Mouse (Mus musculus) embryo, embryonic 11.5 days (tissue): ENCODE measurements around the gene Sept9.
"Not testable (repeated sequence)": the region's sequence is repeated elsewhere in the genome, so short reads cannot be mapped to it uniquely, and the experiment has no call there.

ENCODE experiments used
- DNase-seq: peaks from one replicate; pipeline ENCODE4 v3.0.0-alpha.2; 2012; ENCODE audit warnings: low read depth, low spot score

Sept9 gene

DNA sequence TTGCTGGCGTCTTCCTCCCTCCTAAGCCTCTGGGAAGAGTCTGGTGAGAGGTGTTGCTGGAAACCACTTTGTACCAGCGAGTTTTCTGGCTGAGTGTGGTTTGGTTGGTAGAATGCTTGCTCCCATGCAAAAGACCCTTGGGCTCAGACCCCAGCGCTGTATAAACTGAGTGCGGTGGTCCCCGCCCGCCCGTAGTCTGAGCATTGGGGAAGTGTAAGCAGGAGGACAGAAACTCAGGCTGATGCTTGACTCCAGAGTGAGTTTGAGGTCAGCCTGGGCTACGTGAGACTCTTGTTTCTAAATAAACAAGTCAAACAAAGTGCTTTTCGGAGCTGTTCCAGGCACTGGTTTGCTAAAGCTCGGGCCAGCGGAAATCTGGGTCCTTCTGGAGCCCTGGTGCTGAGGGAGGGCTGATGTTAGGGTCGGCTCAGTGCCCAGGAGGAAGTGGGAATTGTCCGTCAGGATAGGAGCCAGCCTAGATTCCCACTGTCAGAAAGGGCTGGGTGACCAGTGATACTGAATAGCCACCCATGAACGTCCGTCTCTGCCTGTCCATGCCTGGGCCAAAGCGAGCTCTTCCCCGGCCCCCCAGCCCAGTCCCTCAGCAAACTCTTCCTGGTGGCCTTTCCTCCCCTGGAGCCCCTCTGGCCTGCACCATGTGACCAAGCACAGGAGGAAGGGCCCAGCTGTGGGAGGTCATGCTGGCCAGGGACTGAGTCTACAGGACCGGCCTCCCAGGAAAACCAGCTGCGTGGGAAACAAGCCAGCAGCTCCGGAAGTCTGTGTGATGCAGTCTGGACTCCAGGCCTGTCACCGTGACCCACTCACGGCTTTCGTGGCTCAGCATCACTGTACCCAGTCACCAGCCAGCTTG lies 112.8 kb downstream of the Sept9 start:
- DNase-seq = no peak

GRCm38 (mm10) chr11:117312936-117313335 lies 113.5 kb downstream of the Sept9 start:
- DNase-seq = no peak

DNA sequence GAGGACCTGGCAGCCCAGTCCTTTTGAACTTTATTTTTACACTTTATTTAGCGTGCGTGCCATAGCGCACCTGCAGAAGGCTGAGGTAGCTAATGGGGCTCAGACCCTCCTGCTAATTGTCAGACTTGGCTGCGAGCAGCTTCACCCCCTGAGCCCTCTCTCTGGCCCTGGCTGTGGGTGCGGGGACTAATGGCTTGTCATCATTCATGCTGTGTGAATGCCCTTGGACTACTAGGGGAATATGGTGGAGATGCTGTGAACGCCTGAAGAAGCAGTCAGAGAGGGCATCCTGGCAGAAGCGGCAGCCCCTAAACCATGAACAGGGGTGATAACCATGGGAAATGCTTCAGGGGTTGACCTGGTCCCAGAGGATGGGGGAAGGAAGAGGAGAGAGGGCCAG lies 114.0 kb downstream of the Sept9 start:
- DNase-seq = no peak

- DNase-seq = no peak
Measured at GRCm38 (mm10) chr11:117314026-117314425, 114.6 kb downstream of the Sept9 start.

- DNase-seq = no peak
Measured at GRCm38 (mm10) chr11:117314520-117314919, 115.1 kb downstream of the Sept9 start.

DNA sequence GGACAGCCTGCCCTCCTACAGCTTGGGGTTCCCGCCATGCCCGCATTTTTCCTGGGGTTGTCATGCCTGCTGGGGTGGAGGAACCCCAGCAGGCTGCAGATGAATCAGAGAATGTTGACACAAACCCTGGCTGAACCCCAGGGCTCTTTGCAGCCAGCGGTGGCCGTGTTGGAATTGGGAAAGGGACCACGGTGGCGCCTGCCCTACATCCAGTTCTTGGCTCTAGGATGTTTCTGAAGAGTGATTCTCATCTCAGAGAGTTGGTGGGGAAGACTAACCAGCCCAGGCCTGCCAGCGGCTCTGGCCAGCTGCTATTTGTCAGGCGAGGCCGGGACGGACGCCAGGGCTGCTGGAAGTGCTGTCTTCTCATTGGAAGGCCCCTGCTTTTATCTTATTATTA lies 115.8 kb downstream of the Sept9 start:
- DNase-seq = no peak

- DNase-seq = no peak
Measured at GRCm38 (mm10) chr11:117316441-117317331, 117.2 kb downstream of the Sept9 start.

DNA sequence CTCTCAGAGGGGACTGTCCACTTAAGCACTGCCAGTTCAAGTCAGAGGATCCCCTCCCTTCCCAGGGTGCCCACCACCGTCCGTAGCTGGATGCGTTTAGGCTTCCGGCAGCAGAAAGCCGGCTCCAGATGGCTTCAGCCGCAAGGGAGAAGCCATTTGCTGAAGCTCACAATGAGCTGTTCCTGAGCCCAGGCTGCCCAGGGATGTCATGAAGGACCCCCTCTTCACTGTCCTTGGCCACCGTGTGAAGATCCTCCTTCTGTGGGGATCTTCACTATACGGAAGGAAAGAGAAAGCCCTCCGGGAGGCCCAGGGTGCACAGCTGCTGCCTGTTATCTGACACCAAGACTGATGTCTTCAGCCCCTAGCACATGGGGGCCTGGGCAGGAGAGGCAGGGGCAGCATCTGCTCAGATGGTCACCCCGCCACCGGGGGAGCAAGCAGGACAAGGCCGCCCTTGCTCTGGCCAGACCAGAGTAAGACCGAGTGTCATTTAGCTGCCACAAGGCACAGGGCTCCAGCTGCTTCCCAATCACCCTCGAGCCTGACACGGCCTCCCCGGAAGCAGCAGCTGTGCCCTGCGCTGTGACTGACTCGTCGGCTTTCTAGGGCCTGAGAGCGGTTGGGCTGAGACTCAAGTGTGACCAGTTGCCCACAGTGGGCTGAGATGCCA lies 118.1 kb downstream of the Sept9 start:
- DNase-seq = no peak

- no peak for DNase-seq
Measured at GRCm38 (mm10) chr11:117318202-117318601, 118.7 kb downstream of the Sept9 start.

DNA sequence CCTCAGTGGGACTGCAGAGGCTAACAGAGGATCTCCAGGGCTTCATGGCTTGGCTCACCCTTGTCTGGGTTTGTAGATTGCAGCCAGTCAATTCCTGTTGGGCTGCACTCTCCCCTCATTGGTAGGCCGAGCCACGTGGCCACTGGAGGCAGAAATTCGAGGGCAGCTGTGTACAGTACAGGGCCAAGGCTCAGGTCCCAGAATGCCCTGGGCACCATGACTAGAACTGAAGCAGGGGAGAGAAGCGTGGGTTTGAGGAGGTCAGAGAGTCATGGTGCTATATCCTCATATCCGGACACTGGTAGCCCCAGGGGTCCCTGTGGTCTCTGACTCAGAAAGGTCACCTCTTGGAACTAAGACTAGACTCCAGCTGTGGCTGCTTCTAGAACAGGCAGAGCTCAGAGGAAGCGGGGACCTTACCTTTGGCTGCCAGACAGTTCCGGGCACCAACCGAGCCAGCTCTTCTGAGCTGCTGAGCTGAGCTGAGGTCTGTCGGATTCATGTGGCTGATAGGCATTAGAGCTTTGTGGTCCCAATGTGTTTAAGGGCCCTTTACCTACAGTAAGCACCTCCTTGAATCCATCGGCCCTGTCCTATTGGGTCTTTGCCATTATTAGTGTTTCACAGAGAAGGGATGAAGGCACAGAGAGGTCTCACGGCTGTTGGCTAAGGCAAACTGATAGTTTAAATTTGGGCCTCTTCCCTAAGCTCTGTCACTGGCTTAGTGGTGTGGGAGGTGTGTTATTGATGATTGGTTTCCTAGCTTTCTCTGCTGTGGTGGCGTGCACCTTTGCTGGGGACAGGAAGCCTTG lies 119.5 kb downstream of the Sept9 start:
- DNase-seq = no peak

DNA sequence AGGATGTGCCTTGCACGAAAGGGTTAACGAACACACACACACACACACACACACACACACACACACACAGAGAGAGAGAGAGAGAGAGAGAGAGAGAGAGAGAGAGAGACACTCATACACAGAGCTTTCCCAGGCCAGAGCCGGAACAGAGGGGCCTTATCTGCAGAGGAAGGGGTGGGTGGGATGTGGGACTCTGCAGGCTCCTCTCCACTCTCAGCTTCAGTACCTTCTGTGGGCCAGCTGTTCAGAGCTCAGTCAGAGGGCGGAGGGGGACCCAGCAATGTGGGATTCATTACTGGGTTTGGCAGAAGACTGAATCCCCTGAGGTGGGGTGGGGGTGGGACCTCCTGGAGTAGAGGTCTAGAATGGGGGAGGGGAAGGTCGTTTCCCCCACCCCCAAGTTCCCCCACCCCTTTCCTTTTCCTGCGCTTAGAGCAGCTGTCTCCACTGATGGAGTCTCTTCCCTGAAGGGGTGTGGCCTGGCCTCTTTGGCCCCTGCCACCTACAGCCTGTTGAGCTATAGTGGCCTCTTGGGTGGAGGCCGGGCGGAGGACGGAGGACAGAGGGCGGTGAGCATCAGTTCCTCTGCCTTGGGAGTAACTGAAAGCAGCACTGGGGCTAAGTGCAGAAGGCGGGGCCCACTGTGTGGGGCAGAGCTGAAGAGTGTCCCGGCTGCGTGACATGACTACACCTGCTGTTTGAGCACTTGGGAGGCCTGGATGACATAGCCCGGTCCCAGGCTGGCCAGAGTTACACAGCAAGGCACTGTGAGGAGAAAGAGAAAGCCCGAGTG lies 120.3 kb downstream of the Sept9 start:
- no peak for DNase-seq

DNA sequence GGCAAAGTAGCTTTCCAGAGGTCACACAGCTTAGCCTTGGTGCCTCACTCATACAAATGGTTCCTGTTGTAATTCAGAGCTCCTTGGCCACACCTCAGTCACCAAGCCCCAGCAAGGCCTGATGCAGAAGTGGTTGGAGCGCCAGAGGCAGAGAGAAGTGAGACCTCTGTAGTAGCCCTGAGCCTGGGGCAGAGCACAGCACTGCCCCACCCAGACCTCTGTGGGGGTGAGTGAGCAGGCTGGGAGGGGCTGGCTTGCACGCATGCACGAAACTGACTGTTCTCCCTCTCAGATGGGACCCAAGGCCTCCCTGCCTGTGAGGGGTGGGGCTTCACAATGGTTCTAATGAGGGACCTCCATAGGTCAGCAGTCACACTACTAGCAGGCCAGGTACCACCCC lies 121.0 kb downstream of the Sept9 start:
- no peak for DNase-seq

- no peak for DNase-seq
Measured at GRCm38 (mm10) chr11:117321311-117321971, 122.0 kb downstream of the Sept9 start.

DNA sequence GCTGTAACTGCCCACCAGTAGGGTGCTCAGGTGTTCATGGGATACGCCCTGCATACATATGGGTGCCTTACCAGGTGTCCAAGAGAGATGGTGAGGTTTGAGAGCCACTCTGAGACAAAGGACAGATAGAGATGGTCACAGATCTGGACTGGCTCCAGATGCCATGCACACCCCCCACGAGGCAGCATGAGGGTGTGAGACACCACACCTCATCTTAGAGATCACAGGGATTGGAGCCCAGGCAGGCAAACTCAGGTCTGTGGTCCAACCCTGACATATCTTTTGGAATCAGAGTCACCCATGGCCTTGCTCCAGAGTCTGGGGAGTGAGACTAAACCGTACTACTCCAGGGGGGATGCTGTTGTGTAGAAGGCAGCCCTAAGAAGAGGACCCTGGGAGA lies 122.8 kb downstream of the Sept9 start:
- DNase-seq = no peak

DNA sequence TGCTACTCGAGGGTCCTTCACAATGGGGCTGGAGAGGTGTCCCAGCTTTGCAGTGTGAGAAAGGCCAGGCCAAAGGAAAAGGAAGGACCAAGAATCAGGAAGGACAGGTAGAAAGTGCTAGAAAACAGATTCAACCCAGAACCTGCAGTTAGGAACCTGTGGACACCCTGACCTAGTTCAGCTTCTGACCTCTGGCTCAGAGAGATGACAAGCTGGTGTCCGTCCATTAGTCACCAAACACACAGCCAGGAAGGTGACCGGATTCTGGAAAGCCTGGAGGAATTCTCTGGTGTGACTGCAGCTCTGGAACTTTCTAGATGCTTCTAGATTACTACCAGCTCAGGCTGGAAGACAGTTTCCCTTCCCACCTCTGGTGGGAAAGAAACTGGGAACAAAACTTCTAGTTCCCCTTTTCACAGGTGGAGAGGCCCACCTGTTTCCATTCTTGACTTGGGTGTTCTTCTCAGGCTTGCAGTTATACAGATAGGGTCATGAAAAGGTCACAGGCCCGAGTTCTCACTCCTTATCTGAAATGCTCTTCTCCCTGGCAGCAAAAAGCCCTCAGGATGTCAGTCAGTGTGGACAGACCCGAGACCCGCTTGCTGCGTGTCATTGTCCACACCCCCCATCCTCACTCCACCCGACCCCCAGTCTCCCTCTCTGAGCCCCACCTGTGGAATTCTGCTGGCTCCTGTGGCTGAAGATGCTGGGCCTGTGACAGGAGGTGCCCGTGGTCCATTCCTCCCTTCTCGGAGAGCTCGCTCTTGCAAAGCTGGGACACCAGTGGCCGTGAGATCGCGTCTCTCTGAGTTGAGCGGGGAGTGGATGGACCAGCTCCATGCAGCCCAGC lies 123.5 kb downstream of the Sept9 start:
- no peak for DNase-seq

DNA sequence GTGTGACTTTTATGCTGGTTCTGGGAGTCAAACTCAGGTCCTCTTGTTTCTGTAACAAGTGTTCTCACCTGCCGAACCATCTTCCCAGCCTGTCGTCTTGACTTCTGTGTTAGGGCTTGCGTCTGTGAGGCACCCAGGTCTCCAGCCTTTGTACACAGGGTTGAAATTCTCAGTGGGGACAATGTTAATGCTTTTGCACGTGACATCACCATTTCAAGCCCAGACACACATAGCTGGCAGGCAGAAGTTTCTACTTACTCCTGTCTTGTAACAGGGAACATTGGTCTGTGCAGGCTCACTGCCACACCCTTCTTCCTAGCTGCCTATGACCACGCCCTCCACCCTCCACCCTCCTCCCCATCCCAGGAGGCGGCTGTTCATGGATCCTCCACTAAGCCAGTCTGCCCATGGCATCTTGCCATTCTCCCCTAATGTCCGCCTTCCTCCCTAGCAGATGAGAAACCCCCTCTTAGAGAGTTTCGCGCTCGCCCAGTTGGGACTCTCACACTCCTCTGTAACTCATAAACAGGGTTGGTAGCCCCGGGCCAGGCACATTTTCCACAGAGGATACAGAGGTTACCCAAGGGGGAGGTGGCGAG lies 124.6 kb downstream of the Sept9 start:
- DNase-seq = no peak

GRCm38 (mm10) chr11:117324718-117325117 lies 125.3 kb downstream of the Sept9 start:
- DNase-seq = not testable (repeated sequence)

- no peak for DNase-seq
Measured at GRCm38 (mm10) chr11:117325131-117325467, 125.6 kb downstream of the Sept9 start.
